Mouse (Mus musculus) embryonic facial prominence, embryonic 12.5 days (tissue): Measurements from ENCODE around the gene Tfr2. TPM values are rescaled to one million over a fixed set of nuclear protein-coding genes. Genes with fewer than 3 reads are reported as not detected.

ENCODE experiments used
- ATAC-seq: fragments of 200-750 bp; cut with Nextera tagmentation; 2 replicates; pipeline ENCODE4 v1.8.0; 2017; ENCODE audit not compliant: insufficient number of reproducible peaks, insufficient read depth, low FRiP score, low TSS enrichment
- H3K27ac ChIP-seq: fragments of 300-500 bp; sonication (generic); 2 replicates; pipeline ENCODE4 v1.5.1; 2016; ENCODE audit warnings: mild to moderate bottlenecking
- H3K27me3 ChIP-seq: fragments of 300-500 bp; sonication (generic); 2 replicates; pipeline ENCODE4 v1.6.1; 2016; ENCODE audit warnings: mild to moderate bottlenecking, moderate library complexity
- H3K36me3 ChIP-seq: fragments of 300-500 bp; sonication (generic); 2 replicates; pipeline ENCODE4 v1.6.1; 2016; ENCODE audit warnings: mild to moderate bottlenecking
- H3K4me1 ChIP-seq: fragments of 300-500 bp; sonication (generic); 2 replicates; pipeline ENCODE4 v1.6.1; 2016
- H3K4me2 ChIP-seq: fragments of 300-500 bp; sonication (generic); replicated peaks from 2 replicates; pipeline ENCODE4 v1.6.1; 2016; ENCODE audit warnings: mild to moderate bottlenecking, moderate library complexity
- H3K4me3 ChIP-seq: fragments of 300-500 bp; sonication (generic); 2 replicates; pipeline ENCODE4 v1.5.1; 2016; ENCODE audit warnings: mild to moderate bottlenecking
- H3K9ac ChIP-seq: fragments of 300-500 bp; sonication (generic); 2 replicates; pipeline ENCODE4 v1.6.1; 2016; ENCODE audit warnings: mild to moderate bottlenecking, moderate library complexity
- H3K9me3 ChIP-seq: fragments of 300-500 bp; sonication (generic); 2 replicates; pipeline ENCODE4 v1.6.1; 2016; ENCODE audit warnings: mild to moderate bottlenecking, moderate library complexity
- WGBS: fragments of 180-500 bp; shearing (Covaris S2); methylation state at CpG from one replicate; pipeline ENCODE4 v1.1.7; 2016; 5-methylcytosine and 5-hydroxymethylcytosine counted together
- polyA plus RNA-seq: library from polyadenylated mRNA; unstranded; fragments of >200 nt; fragmentation: Nextera tagmentation; extraction: Ambion mirVana; gene quantifications from 2 replicates; pipeline ENCODE4 v1.2.1, GENCODE M21; 2016

Tfr2 gene
- 0.95 and 1.3 TPM in 2 replicates for polyA plus RNA-seq

GRCm38 (mm10) chr5:137569665-137570064 lies at the start of gene Tfr2:
TSS of gene Tfr2 (plus strand) at chr5:137569840.
- Histone ChIP-seq H3K27me3 (peaks cover 6% of the 10 kb centered on the region; the same call in 1 of the 2 replicates), H3K4me2 (no peak within 1 kb of the TSS), H3K4me3 (no peak within 1 kb of the TSS), H3K9ac (no peak within 1 kb of the TSS), H3K27ac (no peak within 1 kb of the TSS), H3K9me3 (no peaks in the 10 kb centered on the region), H3K36me3 (no peaks in the 10 kb centered on the region), H3K4me1 (no peaks in the 10 kb centered on the region)
- ATAC-seq = no peak
- 38% methylated on average over 9 of the region's 9 CpGs for WGBS

GRCm38 (mm10) chr5:137521861-137522260 lies 47.8 kb upstream of the Tfr2 start:
- Histone ChIP-seq H3K27ac (no peak overlapping the region), H3K27me3 (no peaks in the 10 kb centered on the region), H3K4me3 (no peak overlapping the region), H3K36me3 (peaks cover 95% of the 10 kb centered on the region), H3K9ac (no peak overlapping the region), H3K4me2 (no peak overlapping the region), H3K9me3 (no peaks in the 10 kb centered on the region), H3K4me1 (no peaks in the 10 kb centered on the region)
- 78% methylated on average over 9 of the region's 9 CpGs for WGBS
- ATAC-seq = no peak

- Histone ChIP-seq H3K9me3 (no peaks in the 10 kb centered on the region), H3K4me1 (no peaks in the 10 kb centered on the region), H3K27ac (no peak overlapping the region), H3K36me3 (peaks cover 96% of the 10 kb centered on the region), H3K9ac (no peak overlapping the region), H3K4me2 (no peak overlapping the region), H3K4me3 (no peak overlapping the region), H3K27me3 (no peaks in the 10 kb centered on the region)
- ATAC-seq = no peak
- 73% methylated on average over 11 of the region's 11 CpGs for WGBS
Measured at GRCm38 (mm10) chr5:137522711-137523110, 46.9 kb upstream of the Tfr2 start.

- no peaks in the 10 kb centered on the region for H3K27me3 ChIP-seq
- WGBS = 87% methylated on average over 25 of the region's 25 CpGs
- ATAC-seq = no peak
- peaks cover 98% of the 10 kb centered on the region for H3K36me3 ChIP-seq
- no peak overlapping the region for H3K27ac ChIP-seq
- H3K4me3 ChIP-seq = no peak overlapping the region
- H3K9me3 ChIP-seq = no peaks in the 10 kb centered on the region
- no peak overlapping the region for H3K9ac ChIP-seq
- no peak overlapping the region for H3K4me2 ChIP-seq
- H3K4me1 ChIP-seq = no peaks in the 10 kb centered on the region
Measured at GRCm38 (mm10) chr5:137523396-137524250, 46.0 kb upstream of the Tfr2 start.

- Histone ChIP-seq H3K9ac (no peak overlapping the region), H3K4me3 (no peak overlapping the region), H3K27me3 (no peaks in the 10 kb centered on the region), H3K27ac (no peak overlapping the region), H3K4me1 (no peaks in the 10 kb centered on the region), H3K36me3 (peaks cover 98% of the 10 kb centered on the region), H3K9me3 (no peaks in the 10 kb centered on the region), H3K4me2 (no peak overlapping the region)
- WGBS = 94% methylated on average over 7 of the region's 8 CpGs
- no peak for ATAC-seq
Measured at GRCm38 (mm10) chr5:137524251-137524515, 45.5 kb upstream of the Tfr2 start.

- Histone ChIP-seq H3K36me3 (peaks cover 98% of the 10 kb centered on the region), H3K9ac (no peak overlapping the region), H3K9me3 (no peaks in the 10 kb centered on the region), H3K4me2 (no peak overlapping the region), H3K27ac (peak overlapping the region; percentile 37; the same call in 1 of the 2 replicates), H3K4me1 (peaks cover 2% of the 10 kb centered on the region), H3K27me3 (no peaks in the 10 kb centered on the region), H3K4me3 (no peak overlapping the region)
- 84% methylated on average over 13 of the region's 13 CpGs for WGBS
- no peak for ATAC-seq
Measured at GRCm38 (mm10) chr5:137524671-137525070, 45.0 kb upstream of the Tfr2 start.

- Histone ChIP-seq H3K4me2 (no peak overlapping the region), H3K36me3 (peaks cover 95% of the 10 kb centered on the region), H3K4me3 (no peak overlapping the region), H3K27ac (peak overlapping the region; percentile 37), H3K9me3 (no peaks in the 10 kb centered on the region), H3K4me1 (peaks cover 10% of the 10 kb centered on the region), H3K9ac (no peak overlapping the region), H3K27me3 (no peaks in the 10 kb centered on the region)
- ATAC-seq = no peak
- WGBS = 78% methylated on average over 16 of the region's 16 CpGs
Measured at GRCm38 (mm10) chr5:137525511-137525910, 44.1 kb upstream of the Tfr2 start.

- Histone ChIP-seq H3K4me2 (no peak overlapping the region), H3K27me3 (no peaks in the 10 kb centered on the region), H3K27ac (no peak overlapping the region), H3K9me3 (no peaks in the 10 kb centered on the region), H3K9ac (no peak overlapping the region), H3K4me3 (no peak overlapping the region), H3K36me3 (peaks cover 87% of the 10 kb centered on the region), H3K4me1 (peaks cover 12% of the 10 kb centered on the region)
- WGBS = 63% methylated on average over 16 of the region's 16 CpGs
- ATAC-seq = no peak
Measured at GRCm38 (mm10) chr5:137526192-137526936, 43.3 kb upstream of the Tfr2 start.

- peaks cover 76% of the 10 kb centered on the region for H3K36me3 ChIP-seq
- no peak overlapping the region for H3K27ac ChIP-seq
- peaks cover 12% of the 10 kb centered on the region for H3K4me1 ChIP-seq
- no peak overlapping the region for H3K4me2 ChIP-seq
- no peak for ATAC-seq
- no peaks in the 10 kb centered on the region for H3K27me3 ChIP-seq
- H3K9ac ChIP-seq = no peak overlapping the region
- no peak overlapping the region for H3K4me3 ChIP-seq
- WGBS = 65% methylated on average over 1 of the region's 1 CpGs
- no peaks in the 10 kb centered on the region for H3K9me3 ChIP-seq
Measured at GRCm38 (mm10) chr5:137527413-137527812, 42.2 kb upstream of the Tfr2 start.

- no peaks in the 10 kb centered on the region for H3K9me3 ChIP-seq
- no peaks in the 10 kb centered on the region for H3K27me3 ChIP-seq
- peaks cover 66% of the 10 kb centered on the region for H3K36me3 ChIP-seq
- H3K27ac ChIP-seq = no peak overlapping the region; the same call in 1 of the 2 replicates
- H3K4me3 ChIP-seq = no peak overlapping the region
- peaks cover 12% of the 10 kb centered on the region for H3K4me1 ChIP-seq
- H3K4me2 ChIP-seq = no peak overlapping the region
- ATAC-seq = no peak
- WGBS = 82% methylated on average over 22 of the region's 22 CpGs
- no peak overlapping the region for H3K9ac ChIP-seq
Measured at GRCm38 (mm10) chr5:137528247-137528968, 41.2 kb upstream of the Tfr2 start.

- Histone ChIP-seq H3K4me1 (peaks cover 12% of the 10 kb centered on the region), H3K4me3 (0 out of 2 replicates have a peak overlapping the region, but pooled peaks have one; percentile 78), H3K36me3 (peaks cover 56% of the 10 kb centered on the region), H3K27ac (no peak overlapping the region), H3K27me3 (no peaks in the 10 kb centered on the region), H3K9me3 (no peaks in the 10 kb centered on the region), H3K9ac (no peak overlapping the region), H3K4me2 (peak overlapping the region; percentile 96; the same call in 1 of the 2 replicates)
- WGBS = 66% methylated on average over 15 of the region's 15 CpGs
- ATAC-seq = no peak
Measured at GRCm38 (mm10) chr5:137529221-137529995, 40.2 kb upstream of the Tfr2 start.
